22 mouse cellular contexts compared by ENCODE assay signal in the genomic region with DNA sequence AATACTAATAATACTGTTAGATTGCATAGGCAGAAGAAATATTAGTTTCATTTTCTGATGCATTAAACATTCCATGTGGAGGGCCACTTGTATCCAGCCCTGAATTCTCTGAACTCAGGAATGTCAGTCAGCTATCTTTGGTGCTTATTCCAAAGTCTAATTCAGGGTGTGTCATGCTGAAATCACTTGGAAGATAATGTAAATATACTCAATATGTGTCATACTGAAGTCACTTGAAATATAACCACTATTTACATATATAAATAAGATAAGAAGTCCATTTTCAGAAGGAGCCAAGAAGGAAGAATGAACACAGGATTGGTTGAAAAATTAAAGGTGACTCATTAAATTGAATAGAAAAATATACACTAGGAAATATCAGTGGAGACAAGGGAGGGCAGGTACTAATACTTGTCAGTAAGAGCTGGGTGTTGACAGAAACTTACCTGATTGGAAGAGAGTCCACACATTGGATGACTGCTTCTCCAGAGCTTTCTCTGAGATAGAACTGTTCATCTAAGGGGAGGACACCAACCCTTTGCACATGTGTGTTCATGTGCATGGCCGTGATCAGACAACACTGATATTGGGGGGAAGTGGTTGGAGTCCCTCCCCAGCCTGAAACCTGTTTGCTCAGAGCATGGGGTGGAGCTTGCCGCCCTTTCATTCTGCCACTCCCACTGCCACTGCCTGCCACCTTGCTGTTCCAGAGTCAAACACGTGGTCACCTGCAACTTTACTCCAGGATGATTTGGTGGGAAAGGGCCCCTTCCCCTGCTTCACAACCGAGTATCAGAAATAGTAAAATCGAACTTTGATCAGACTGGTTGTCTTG. TPM values are rescaled to one million over a fixed set of nuclear protein-coding genes. Genes with fewer than 3 reads are reported as not detected.
"Had no signal": no experiment of that assay in that cellular context is flagged by ENCODE, and none has a peak within 500 bp of the region (broad histone marks: within the 10 kb centered on the region; RNA-seq: fewer than 3 reads in every experiment).

No protein-coding gene starts in this region.

- H3K4me1 ChIP-seq: limb, embryonic 12.5 days; limb, embryonic 15.5 days; lung, embryonic 15.5 days; megakaryocyte, embryonic 14.5 days; midbrain, embryonic 13.5 days had no signal

- H3K36me3 ChIP-seq: limb, embryonic 12.5 days; limb, embryonic 15.5 days; lung, embryonic 15.5 days; midbrain, embryonic 10.5 days; midbrain, embryonic 13.5 days had no signal

- H3K4me3 ChIP-seq: layer of hippocampus, adult 2 months; limb, embryonic 12.5 days; limb, embryonic 15.5 days; lung, embryonic 15.5 days; megakaryocyte, embryonic 14.5 days; midbrain, embryonic 10.5 days; midbrain, embryonic 13.5 days; myocyte had no signal

- H3K27ac ChIP-seq: layer of hippocampus, adult 2 months; limb, embryonic 12.5 days; limb, embryonic 15.5 days; liver, embryonic 14.5 days; lung, embryonic 15.5 days; midbrain, embryonic 10.5 days; midbrain, embryonic 13.5 days had no signal

- DNase-seq: kidney, adult 18-20 months; kidney, adult 9 months; kidney, postnatal 14 days; layer of hippocampus, adult 9-11 months; liver, postnatal 0 days; lung, postnatal 36 days; right cerebral cortex, postnatal 14 days; right cerebral cortex, postnatal 4 days; thymus, adult 2 months; thymus, postnatal 14 days; thymus, postnatal 4 days had no signal

- H3K4me2 ChIP-seq: limb, embryonic 12.5 days; limb, embryonic 15.5 days; liver, embryonic 11.5 days; lung, embryonic 15.5 days; midbrain, embryonic 13.5 days had no signal

- H3K9me3 ChIP-seq: limb, embryonic 12.5 days; limb, embryonic 15.5 days; lung, embryonic 15.5 days; midbrain, embryonic 13.5 days had no signal

- H3K9ac ChIP-seq: limb, embryonic 12.5 days; limb, embryonic 15.5 days; liver, embryonic 14.5 days; liver, postnatal 0 days; lung, embryonic 15.5 days; midbrain, embryonic 13.5 days had no signal

- H3K27me3 ChIP-seq: limb, embryonic 12.5 days; limb, embryonic 15.5 days; lung, embryonic 15.5 days; megakaryocyte, embryonic 14.5 days; midbrain, embryonic 13.5 days had no signal

- ATAC-seq: liver, postnatal 0 days; midbrain, embryonic 13.5 days; midbrain, embryonic 16.5 days had no signal

RNA-seq across cellular contexts. Expression of gene Aass, which starts 48.0 kb away (rescaled TPM):
- polyA plus RNA-seq: myocyte had no signal
